In the genomic region with DNA sequence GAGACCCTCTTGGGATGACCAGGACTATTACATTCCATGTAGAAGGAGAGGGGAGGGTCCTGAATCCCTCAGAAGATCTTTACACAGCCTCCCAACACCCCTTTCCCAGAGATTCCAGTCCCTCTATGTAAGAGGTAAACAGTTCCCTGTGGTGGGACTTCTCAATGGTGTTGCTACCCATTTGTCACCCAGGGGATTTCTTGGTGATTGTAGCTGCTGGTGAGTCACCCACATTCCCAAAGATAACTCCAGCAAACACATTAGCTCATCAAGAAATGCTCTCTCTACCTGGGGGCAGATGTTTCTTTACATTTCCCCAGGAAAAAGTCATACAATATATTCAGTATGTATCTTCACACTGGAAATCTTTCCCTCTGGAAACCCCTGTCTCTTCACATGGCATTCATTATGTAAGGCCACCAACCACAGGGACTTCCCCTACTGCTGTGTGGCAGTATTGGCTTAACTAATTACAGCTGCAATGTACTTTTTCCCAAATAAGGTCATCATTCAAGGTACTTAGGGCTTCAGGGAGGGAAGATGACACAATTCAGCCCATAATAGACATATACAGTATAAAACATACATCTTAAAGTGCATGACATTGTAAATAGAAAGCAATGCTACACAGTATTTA, we compare ENCODE assay signal across 23 mouse cellular contexts.
A peak's percentile ranks its signal among the peaks of the same experiment; 100 is the strongest.
DNase-seq lines count a peak whose midpoint lies in the region; ATAC-seq lines count a peak whose summit lies in the region.
"Had no signal": no experiment of that assay in that cellular context is flagged by ENCODE, and none has a peak within 500 bp of the region (broad histone marks: within the 10 kb centered on the region; RNA-seq: fewer than 3 reads in every experiment).

No protein-coding gene starts in this region.

- peak; percentile 63 for DNase-seq in heart, adult 11 months
- DNase-seq in 3T3-L1 (ENCODE audit: low read depth, low spot score) = peak; percentile 64
- peak; percentile 9 for DNase-seq in NIH3T3 (ENCODE audit: low read depth)
- DNase-seq in cerebellum, adult 9-10 months = no peak
- no peak for DNase-seq in layer of hippocampus, postnatal 36 days
- DNase-seq: adrenal gland, postnatal 10 days; cerebellum, adult 9-11 months; heart, postnatal 36 days; kidney, adult 2 months; kidney, postnatal 36 days; lung, embryonic 14.5 days; lung, postnatal 14 days; thymus, adult 2 months had no signal

- H3K27ac ChIP-seq in heart, embryonic 11.5 days (ENCODE audit: low read depth, low read length) = no peak overlapping the region
- H3K27ac ChIP-seq in embryonic facial prominence, embryonic 15.5 days (replicated peaks) = peak overlapping the region; percentile 58; the same call in 1 of the 2 replicates
- H3K27ac ChIP-seq: hindbrain, embryonic 12.5 days; hindbrain, postnatal 0 days; intestine, embryonic 15.5 days; layer of hippocampus, adult 2 months; liver, embryonic 15.5 days; neural tube, embryonic 13.5 days had no signal

- no peaks in the 10 kb centered on the region for H3K36me3 ChIP-seq in heart, embryonic 11.5 days (ENCODE audit: control insufficient read depth, insufficient read depth, low read length)
- H3K36me3 ChIP-seq in embryonic facial prominence, embryonic 15.5 days = no peaks in the 10 kb centered on the region
- H3K36me3 ChIP-seq: hindbrain, embryonic 12.5 days; intestine, embryonic 15.5 days; liver, embryonic 15.5 days; neural tube, embryonic 13.5 days had no signal

- no peaks in the 10 kb centered on the region for H3K9me3 ChIP-seq in heart, embryonic 11.5 days (replicated peaks; ENCODE audit: control insufficient read depth, low read length)
- no peaks in the 10 kb centered on the region for H3K9me3 ChIP-seq in embryonic facial prominence, embryonic 15.5 days (replicated peaks)
- H3K9me3 ChIP-seq: hindbrain, embryonic 12.5 days; intestine, embryonic 15.5 days; liver, embryonic 15.5 days; neural tube, embryonic 13.5 days had no signal

- ATAC-seq in heart, embryonic 11.5 days (replicated peaks; ENCODE audit: insufficient number of reproducible peaks, low FRiP score, low TSS enrichment) = no peak
- ATAC-seq in embryonic facial prominence, embryonic 15.5 days (ENCODE audit: insufficient number of reproducible peaks, low FRiP score, low TSS enrichment, low read depth) = peak; percentile 34; the same call in 1 of the 2 replicates
- ATAC-seq: forebrain, embryonic 16.5 days; hindbrain, postnatal 0 days; intestine, embryonic 15.5 days; midbrain, embryonic 16.5 days had no signal

- no peaks in the 10 kb centered on the region for H3K27me3 ChIP-seq in heart, embryonic 11.5 days (ENCODE audit: control insufficient read depth, insufficient read depth, low read length)
- no peaks in the 10 kb centered on the region for H3K27me3 ChIP-seq in embryonic facial prominence, embryonic 15.5 days
- H3K27me3 ChIP-seq: hindbrain, embryonic 12.5 days; intestine, embryonic 15.5 days; liver, embryonic 15.5 days; neural tube, embryonic 13.5 days had no signal

- no peak overlapping the region for H3K4me2 ChIP-seq in heart, embryonic 11.5 days
- H3K4me2 ChIP-seq in embryonic facial prominence, embryonic 15.5 days (replicated peaks) = no peak overlapping the region
- H3K4me2 ChIP-seq: hindbrain, embryonic 12.5 days; intestine, embryonic 15.5 days; liver, embryonic 15.5 days; lung, embryonic 14.5 days; neural tube, embryonic 13.5 days had no signal

- peaks cover 6% of the 10 kb centered on the region; the same call in 1 of the 2 replicates for H3K4me1 ChIP-seq in heart, embryonic 11.5 days (ENCODE audit: control insufficient read depth, insufficient read depth, low read length)
- 0 out of 2 replicates have a peak, but pooled peaks cover 6% of the 10 kb centered on the region for H3K4me1 ChIP-seq in embryonic facial prominence, embryonic 15.5 days
- H3K4me1 ChIP-seq: intestine, embryonic 15.5 days; liver, embryonic 15.5 days had no signal

- no peak overlapping the region for H3K4me3 ChIP-seq in heart, embryonic 11.5 days (ENCODE audit: low read depth, low read length)
- no peak overlapping the region for H3K4me3 ChIP-seq in embryonic facial prominence, embryonic 15.5 days (replicated peaks)
- H3K4me3 ChIP-seq: hindbrain, embryonic 12.5 days; intestine, embryonic 15.5 days; layer of hippocampus, adult 2 months; liver, embryonic 15.5 days; neural tube, embryonic 13.5 days had no signal

- no peak overlapping the region for H3K9ac ChIP-seq in heart, embryonic 11.5 days (ENCODE audit: low read depth, low read length)
- H3K9ac ChIP-seq in embryonic facial prominence, embryonic 15.5 days = no peak overlapping the region
- H3K9ac ChIP-seq: hindbrain, embryonic 12.5 days; intestine, embryonic 15.5 days; liver, embryonic 15.5 days; lung, embryonic 14.5 days; neural tube, embryonic 13.5 days had no signal

Comparison
In these comparisons a context has a peak if more than half of its experiments do, and no peak if none do; other contexts are left out.
1. DNase-seq: peak in heart, adult 11 months (single experiment), 3T3-L1 (single experiment) and NIH3T3 (single experiment); none in cerebellum, adult 9-10 months (single experiment) and layer of hippocampus, postnatal 36 days (0 of 2).